Mouse (Mus musculus): ENCODE measurements at regions not wholly inside any gene's neighbourhood (a gene's known extent, or its start where the extent isn't known, plus 50 kb on each side); places are given as distances from the start of the nearest gene placed in this dataset.

DNA sequence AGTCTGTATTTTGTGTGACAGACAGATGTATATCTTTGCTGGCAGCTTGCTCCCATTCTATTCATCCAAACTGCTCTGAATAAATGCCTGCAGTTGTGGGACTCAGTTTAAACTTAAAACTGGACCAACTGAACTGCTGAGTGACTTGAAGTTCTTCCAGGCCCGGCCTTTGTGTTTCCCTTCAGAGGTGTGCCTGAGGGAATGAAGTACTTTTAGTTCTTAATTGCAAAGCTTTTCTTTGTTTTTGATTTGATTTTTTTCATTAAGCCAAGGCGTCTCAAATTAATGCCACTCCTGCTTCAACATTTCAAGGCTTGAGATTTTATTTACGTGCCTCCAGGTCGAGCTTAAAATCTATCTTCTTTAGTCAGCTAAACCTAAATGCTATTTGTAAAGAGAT lies 446.4 kb downstream of the Btbd3 start:
- H3K27ac ChIP-seq (ENCODE audit: low read depth, low read length) = no peak overlapping the region
- H3K36me3 ChIP-seq (ENCODE audit: control insufficient read depth, insufficient read depth, low read length) = no peaks in the 10 kb centered on the region
- H3K4me2 ChIP-seq (ENCODE audit: low read depth, low read length) = no peak overlapping the region
- 84% methylated on average over 4 of the region's 4 CpGs for WGBS
- no peaks in the 10 kb centered on the region for H3K9me3 ChIP-seq (ENCODE audit: control insufficient read depth, low read length)
- no peak overlapping the region for H3K4me3 ChIP-seq (ENCODE audit: low read depth, low read length)
- H3K27me3 ChIP-seq (ENCODE audit: control insufficient read depth, insufficient read depth, low read length) = no peaks in the 10 kb centered on the region
- H3K4me1 ChIP-seq (ENCODE audit: control insufficient read depth, insufficient read depth, low read length) = no peaks in the 10 kb centered on the region
- no peak for ATAC-seq (ENCODE audit: low read depth)
- no peak overlapping the region for H3K9ac ChIP-seq (replicated peaks; ENCODE audit: low read depth, low read length)

- H3K36me3 ChIP-seq (ENCODE audit: control insufficient read depth, insufficient read depth, low read length) = no peaks in the 10 kb centered on the region
- H3K27ac ChIP-seq (ENCODE audit: low read depth, low read length) = no peak overlapping the region
- H3K4me3 ChIP-seq (ENCODE audit: low read depth, low read length) = no peak overlapping the region
- no peak overlapping the region for H3K9ac ChIP-seq (replicated peaks; ENCODE audit: low read depth, low read length)
- no peaks in the 10 kb centered on the region for H3K4me1 ChIP-seq (ENCODE audit: control insufficient read depth, insufficient read depth, low read length)
- WGBS = 73% methylated on average over 4 of the region's 4 CpGs
- H3K4me2 ChIP-seq (ENCODE audit: low read depth, low read length) = no peak overlapping the region
- no peaks in the 10 kb centered on the region for H3K27me3 ChIP-seq (ENCODE audit: control insufficient read depth, insufficient read depth, low read length)
- peak; percentile 65; the same call in 1 of the 2 replicates for ATAC-seq (ENCODE audit: low read depth)
- H3K9me3 ChIP-seq (ENCODE audit: control insufficient read depth, low read length) = no peaks in the 10 kb centered on the region
These were observed 447.7 kb downstream of the Btbd3 start for GRCm38 (mm10) chr2:138703943-138704541.

GRCm38 (mm10) chr2:138708763-138709162 lies 452.4 kb downstream of the Btbd3 start:
- Histone ChIP-seq H3K4me1 (ENCODE audit: control insufficient read depth, insufficient read depth, low read length) (no peaks in the 10 kb centered on the region), H3K4me3 (ENCODE audit: low read depth, low read length) (no peak overlapping the region), H3K9ac (replicated peaks; ENCODE audit: low read depth, low read length) (no peak overlapping the region), H3K4me2 (ENCODE audit: low read depth, low read length) (no peak overlapping the region), H3K36me3 (ENCODE audit: control insufficient read depth, insufficient read depth, low read length) (no peaks in the 10 kb centered on the region), H3K9me3 (ENCODE audit: control insufficient read depth, low read length) (no peaks in the 10 kb centered on the region), H3K27me3 (ENCODE audit: control insufficient read depth, insufficient read depth, low read length) (no peaks in the 10 kb centered on the region), H3K27ac (ENCODE audit: low read depth, low read length) (no peak overlapping the region)
- WGBS = 4% methylated on average over 2 of the region's 2 CpGs
- peak; percentile 72 for ATAC-seq (ENCODE audit: low read depth)

- ATAC-seq (ENCODE audit: low read depth) = no peak
- no peaks in the 10 kb centered on the region for H3K4me1 ChIP-seq (ENCODE audit: control insufficient read depth, insufficient read depth, low read length)
- H3K27me3 ChIP-seq (ENCODE audit: control insufficient read depth, insufficient read depth, low read length) = no peaks in the 10 kb centered on the region
- H3K4me2 ChIP-seq (ENCODE audit: low read depth, low read length) = no peak overlapping the region
- no peaks in the 10 kb centered on the region for H3K36me3 ChIP-seq (ENCODE audit: control insufficient read depth, insufficient read depth, low read length)
- no peaks in the 10 kb centered on the region for H3K9me3 ChIP-seq (ENCODE audit: control insufficient read depth, low read length)
- 59% methylated on average over 2 of the region's 2 CpGs for WGBS
- H3K4me3 ChIP-seq (ENCODE audit: low read depth, low read length) = no peak overlapping the region
- H3K27ac ChIP-seq (ENCODE audit: low read depth, low read length) = no peak overlapping the region
- H3K9ac ChIP-seq (replicated peaks; ENCODE audit: low read depth, low read length) = no peak overlapping the region
These were observed 477.5 kb downstream of the Btbd3 start for GRCm38 (mm10) chr2:138733846-138734245.

DNA sequence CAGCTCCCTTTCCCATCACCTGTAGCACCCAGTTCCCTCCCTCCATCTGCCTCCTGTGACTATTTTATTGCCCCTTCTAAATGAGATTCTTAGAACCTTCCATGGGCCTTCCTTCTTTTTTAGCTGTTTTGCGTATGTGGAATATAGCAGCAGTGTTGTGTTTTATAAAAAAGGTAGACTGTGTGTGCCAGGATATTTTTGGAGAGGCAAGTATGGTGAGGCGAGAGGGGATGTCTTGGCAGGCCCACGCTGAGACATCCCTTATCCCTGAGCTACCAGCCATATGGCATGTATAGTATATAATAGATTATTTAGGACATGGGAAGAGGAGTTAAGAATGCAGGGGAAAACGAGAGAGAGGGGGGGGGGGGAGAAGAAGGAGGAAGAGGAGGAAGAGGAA lies 488.4 kb downstream of the Btbd3 start:
- no peaks in the 10 kb centered on the region for H3K4me1 ChIP-seq (ENCODE audit: control insufficient read depth, insufficient read depth, low read length)
- WGBS = 85% methylated on average over 4 of the region's 4 CpGs
- H3K9me3 ChIP-seq (ENCODE audit: control insufficient read depth, low read length) = no peaks in the 10 kb centered on the region
- H3K4me3 ChIP-seq (ENCODE audit: low read depth, low read length) = no peak overlapping the region
- no peak overlapping the region for H3K4me2 ChIP-seq (ENCODE audit: low read depth, low read length)
- no peak overlapping the region for H3K27ac ChIP-seq (ENCODE audit: low read depth, low read length)
- no peak for ATAC-seq (ENCODE audit: low read depth)
- H3K36me3 ChIP-seq (ENCODE audit: control insufficient read depth, insufficient read depth, low read length) = no peaks in the 10 kb centered on the region
- H3K9ac ChIP-seq (replicated peaks; ENCODE audit: low read depth, low read length) = no peak overlapping the region
- H3K27me3 ChIP-seq (ENCODE audit: control insufficient read depth, insufficient read depth, low read length) = no peaks in the 10 kb centered on the region

DNA sequence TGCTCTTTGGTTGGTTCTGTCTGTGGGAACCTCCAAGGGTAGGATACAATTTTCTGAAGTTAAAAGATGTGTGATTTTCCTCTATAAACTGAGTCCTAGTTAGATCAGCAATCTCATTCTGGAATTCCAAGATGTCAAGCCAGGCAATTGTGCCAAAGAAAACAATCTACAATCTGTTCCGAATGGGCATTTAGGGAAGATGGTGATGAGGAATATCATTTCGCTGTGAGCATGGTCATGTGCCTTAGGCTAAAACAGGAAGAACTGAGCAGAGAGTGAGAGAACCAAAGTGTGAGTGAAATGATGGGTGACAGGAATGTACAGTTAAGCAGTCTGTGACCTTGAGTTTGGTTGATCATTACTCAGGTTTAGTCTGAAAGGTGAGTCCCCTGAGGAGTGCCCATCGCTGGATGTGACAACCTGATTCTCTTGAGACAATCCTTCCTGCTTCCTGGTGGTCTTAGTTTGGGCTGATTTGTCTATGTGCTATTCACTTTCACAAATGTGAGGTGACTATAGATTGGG lies 504.1 kb downstream of the Btbd3 start:
- no peak overlapping the region for H3K9ac ChIP-seq (replicated peaks; ENCODE audit: low read depth, low read length)
- H3K4me2 ChIP-seq (ENCODE audit: low read depth, low read length) = no peak overlapping the region
- no peak overlapping the region for H3K27ac ChIP-seq (ENCODE audit: low read depth, low read length)
- ATAC-seq (ENCODE audit: low read depth) = no peak
- no peaks in the 10 kb centered on the region for H3K9me3 ChIP-seq (ENCODE audit: control insufficient read depth, low read length)
- WGBS = 81% methylated on average over 3 of the region's 3 CpGs
- no peak overlapping the region for H3K4me3 ChIP-seq (ENCODE audit: low read depth, low read length)
- H3K36me3 ChIP-seq (ENCODE audit: control insufficient read depth, insufficient read depth, low read length) = no peaks in the 10 kb centered on the region
- no peaks in the 10 kb centered on the region for H3K4me1 ChIP-seq (ENCODE audit: control insufficient read depth, insufficient read depth, low read length)
- H3K27me3 ChIP-seq (ENCODE audit: control insufficient read depth, insufficient read depth, low read length) = no peaks in the 10 kb centered on the region

DNA sequence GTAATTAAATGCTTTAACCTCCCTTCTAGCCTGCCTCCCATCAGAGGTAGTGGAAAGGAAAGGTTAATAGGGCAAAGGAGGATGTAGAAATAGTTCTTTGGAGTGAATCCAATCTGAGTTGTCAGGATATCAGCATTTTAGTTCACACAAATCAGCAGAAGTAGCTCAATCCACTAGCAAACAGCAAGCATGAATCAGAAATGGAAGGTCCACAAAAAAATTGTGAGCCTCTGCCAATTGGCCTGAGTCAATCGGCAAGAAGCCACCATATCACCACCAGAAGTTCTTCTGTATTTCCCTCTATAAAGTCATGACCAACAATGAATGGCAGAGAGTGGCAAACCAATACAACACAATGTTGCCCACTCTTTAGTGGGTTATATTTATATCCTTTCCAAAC lies 505.0 kb downstream of the Btbd3 start:
- H3K27ac ChIP-seq (ENCODE audit: low read depth, low read length) = no peak overlapping the region
- no peak overlapping the region for H3K9ac ChIP-seq (replicated peaks; ENCODE audit: low read depth, low read length)
- H3K27me3 ChIP-seq (ENCODE audit: control insufficient read depth, insufficient read depth, low read length) = no peaks in the 10 kb centered on the region
- H3K36me3 ChIP-seq (ENCODE audit: control insufficient read depth, insufficient read depth, low read length) = no peaks in the 10 kb centered on the region
- H3K9me3 ChIP-seq (ENCODE audit: control insufficient read depth, low read length) = no peaks in the 10 kb centered on the region
- no peak overlapping the region for H3K4me2 ChIP-seq (ENCODE audit: low read depth, low read length)
- H3K4me3 ChIP-seq (ENCODE audit: low read depth, low read length) = no peak overlapping the region
- ATAC-seq (ENCODE audit: low read depth) = no peak
- H3K4me1 ChIP-seq (ENCODE audit: control insufficient read depth, insufficient read depth, low read length) = no peaks in the 10 kb centered on the region
- WGBS = 97% methylated on average over 1 of the region's 1 CpGs

DNA sequence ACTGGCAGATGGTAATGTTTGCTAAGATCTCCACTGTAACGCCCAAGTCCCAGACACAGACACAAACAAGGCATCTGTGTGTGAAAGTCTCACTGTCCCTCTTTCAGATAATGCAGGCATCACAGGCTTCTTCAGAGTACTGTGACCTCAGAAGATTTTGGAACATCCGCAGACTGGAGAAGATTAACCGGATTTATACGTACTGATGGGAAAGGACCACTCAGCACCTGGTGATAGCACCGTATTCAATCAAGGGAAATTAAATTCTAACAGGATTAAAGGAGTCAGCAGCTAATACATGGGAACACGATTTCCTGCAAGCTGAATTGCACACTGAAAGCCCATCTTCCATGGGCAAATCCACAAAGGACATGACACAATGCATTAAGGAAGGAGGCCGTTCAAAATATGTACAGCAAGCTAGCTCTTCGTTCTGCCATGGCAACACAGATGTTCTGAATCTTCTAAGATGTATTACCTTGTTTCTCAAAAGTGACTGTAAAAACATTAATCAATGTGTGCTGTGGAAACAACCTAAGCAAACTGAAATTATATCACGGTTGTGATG lies 510.0 kb downstream of the Btbd3 start:
- no peaks in the 10 kb centered on the region for H3K27me3 ChIP-seq (ENCODE audit: control insufficient read depth, insufficient read depth, low read length)
- no peak overlapping the region for H3K9ac ChIP-seq (replicated peaks; ENCODE audit: low read depth, low read length)
- ATAC-seq (ENCODE audit: low read depth) = no peak
- H3K4me1 ChIP-seq (ENCODE audit: control insufficient read depth, insufficient read depth, low read length) = no peaks in the 10 kb centered on the region
- H3K4me2 ChIP-seq (ENCODE audit: low read depth, low read length) = no peak overlapping the region
- 69% methylated on average over 9 of the region's 9 CpGs for WGBS
- no peak overlapping the region for H3K27ac ChIP-seq (ENCODE audit: low read depth, low read length)
- H3K4me3 ChIP-seq (ENCODE audit: low read depth, low read length) = no peak overlapping the region
- H3K36me3 ChIP-seq (ENCODE audit: control insufficient read depth, insufficient read depth, low read length) = no peaks in the 10 kb centered on the region
- H3K9me3 ChIP-seq (ENCODE audit: control insufficient read depth, low read length) = no peaks in the 10 kb centered on the region

- Histone ChIP-seq H3K27me3 (ENCODE audit: control insufficient read depth, insufficient read depth, low read length) (no peaks in the 10 kb centered on the region), H3K4me3 (ENCODE audit: low read depth, low read length) (no peak overlapping the region), H3K9ac (replicated peaks; ENCODE audit: low read depth, low read length) (no peak overlapping the region), H3K4me1 (ENCODE audit: control insufficient read depth, insufficient read depth, low read length) (no peaks in the 10 kb centered on the region), H3K9me3 (ENCODE audit: control insufficient read depth, low read length) (no peaks in the 10 kb centered on the region), H3K27ac (ENCODE audit: low read depth, low read length) (no peak overlapping the region), H3K4me2 (ENCODE audit: low read depth, low read length) (no peak overlapping the region), H3K36me3 (ENCODE audit: control insufficient read depth, insufficient read depth, low read length) (no peaks in the 10 kb centered on the region)
- ATAC-seq (ENCODE audit: low read depth) = no peak
- 76% methylated on average over 3 of the region's 3 CpGs for WGBS
These were observed 527.4 kb downstream of the Btbd3 start for GRCm38 (mm10) chr2:138783781-138784180.
